Mouse (Mus musculus) lung, postnatal 25 days (tissue): ENCODE results near the gene Cables2.

Experiments
- DNase-seq: peaks from one replicate; pipeline ENCODE4 v3.0.0; 2022; ENCODE audit warnings: low spot score

Gene Cables2

DNA sequence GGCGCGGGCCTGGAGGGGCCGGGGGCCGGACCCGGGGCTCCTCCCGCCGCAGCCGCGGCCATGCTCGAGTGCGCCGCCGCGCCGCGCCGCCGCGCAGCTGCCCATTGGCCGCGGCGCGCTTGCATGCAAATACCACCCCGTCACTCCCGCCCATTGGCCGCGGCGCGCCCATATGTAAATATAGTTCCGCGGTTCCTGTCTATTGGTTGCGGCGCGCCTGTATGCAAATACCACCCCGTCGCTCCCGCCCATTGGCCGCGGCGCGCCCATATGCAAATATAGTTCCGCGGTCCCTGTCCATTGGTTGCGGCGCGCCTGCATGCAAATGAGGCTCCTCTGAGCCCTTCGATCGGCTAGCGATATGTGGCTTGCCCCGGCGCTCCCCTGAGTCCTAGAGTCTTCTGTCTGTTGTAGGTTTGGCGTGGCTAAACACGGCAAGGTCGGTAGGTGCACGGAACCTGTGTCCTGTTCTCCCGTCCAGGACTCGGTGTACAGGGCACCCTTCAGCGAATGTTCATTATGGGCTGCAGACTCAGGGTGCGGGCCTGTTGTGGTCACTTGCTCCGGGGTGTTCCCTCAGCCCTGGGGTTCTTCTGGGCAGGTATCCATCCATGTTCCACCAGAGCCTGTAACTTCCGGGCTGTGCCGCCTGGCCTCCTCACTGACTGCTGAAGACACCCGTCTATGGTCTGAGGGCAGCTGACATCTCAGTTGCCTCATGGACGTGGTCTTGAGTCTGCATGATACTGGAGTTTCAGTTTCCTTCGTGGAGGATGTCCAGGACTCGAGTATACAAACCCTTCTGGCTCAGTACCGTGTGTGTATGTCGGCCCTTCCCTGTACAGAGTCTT lies at the start of gene Cables2:
TSS of gene Cables2 (minus strand) at position 103 of the 851 bp plus-strand sequence.
- DNase-seq, result peak; percentile 95

DNA sequence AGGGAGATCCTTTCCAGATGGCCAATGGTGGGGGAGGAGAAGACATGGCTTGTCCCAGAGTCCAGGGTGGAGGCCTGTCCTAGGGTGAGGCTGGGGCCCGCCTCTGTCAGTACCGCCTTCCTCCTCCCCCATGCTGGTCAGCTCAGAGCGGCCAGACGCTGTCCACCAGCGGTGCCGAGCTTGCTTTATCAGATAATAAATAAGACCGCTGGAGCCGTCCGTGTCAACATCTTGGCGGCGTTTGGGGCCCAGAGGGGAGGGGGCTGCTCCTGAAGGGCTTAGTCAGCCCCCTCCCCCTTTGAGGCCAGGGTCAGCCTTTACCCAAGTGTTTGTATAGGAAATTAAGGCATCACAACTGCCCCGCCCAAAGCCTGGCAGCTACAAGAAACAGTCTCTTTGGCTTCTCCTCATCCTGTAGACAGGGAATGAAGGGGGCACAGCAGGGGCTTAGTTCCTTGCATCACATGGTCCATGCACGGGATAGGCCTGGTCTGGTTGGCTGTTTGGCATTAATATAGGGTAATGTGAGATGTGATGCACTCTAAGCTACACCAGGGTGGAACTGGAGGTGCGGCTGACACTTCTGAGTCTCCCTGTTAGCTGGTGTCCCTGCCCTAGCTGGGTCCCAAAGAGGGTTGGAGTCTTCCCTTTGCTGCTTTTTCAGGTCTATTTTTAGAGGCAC lies 49.5 kb upstream of the Cables2 start:
- no peak for DNase-seq

DNA sequence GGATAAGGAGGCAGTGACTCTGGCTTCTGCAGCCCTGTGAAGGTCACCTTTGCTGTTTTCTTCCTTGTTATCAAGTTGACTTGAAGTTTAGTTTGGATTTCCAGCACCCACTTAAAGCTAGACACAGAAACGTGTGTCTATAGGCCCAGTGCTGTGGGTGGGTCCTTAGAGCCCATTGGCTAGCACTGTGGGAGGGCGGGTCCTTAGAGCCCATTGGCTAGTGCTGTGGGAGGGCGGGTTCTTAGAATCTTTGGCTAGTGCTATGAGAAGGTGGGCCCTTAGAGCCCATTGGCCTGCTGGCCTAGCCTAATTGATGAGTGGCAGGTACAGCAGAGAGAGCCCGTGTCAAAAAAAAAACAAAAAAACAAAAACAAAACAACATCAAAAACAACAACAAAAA lies 46.9 kb upstream of the Cables2 start:
- DNase-seq, result no peak

DNA sequence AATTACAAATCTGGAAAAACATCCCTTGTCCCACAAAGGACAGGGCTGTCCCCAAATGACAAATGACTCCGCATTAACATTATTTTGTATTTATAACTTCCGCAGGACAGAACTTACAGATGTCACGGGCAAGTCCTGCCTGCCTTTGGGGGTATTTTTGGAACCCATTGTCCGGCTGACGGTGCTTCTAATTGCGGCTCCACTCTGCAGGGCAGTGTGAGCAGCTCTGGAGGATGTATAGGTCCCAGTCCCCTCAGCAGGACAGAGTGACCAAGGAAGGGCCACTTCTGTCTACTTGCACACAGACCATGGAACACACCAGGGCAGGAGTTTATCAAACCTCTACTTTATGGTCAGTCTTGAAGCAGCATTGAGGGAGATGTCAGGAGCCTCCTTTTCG lies 44.3 kb upstream of the Cables2 start:
- DNase-seq, result no peak

DNA sequence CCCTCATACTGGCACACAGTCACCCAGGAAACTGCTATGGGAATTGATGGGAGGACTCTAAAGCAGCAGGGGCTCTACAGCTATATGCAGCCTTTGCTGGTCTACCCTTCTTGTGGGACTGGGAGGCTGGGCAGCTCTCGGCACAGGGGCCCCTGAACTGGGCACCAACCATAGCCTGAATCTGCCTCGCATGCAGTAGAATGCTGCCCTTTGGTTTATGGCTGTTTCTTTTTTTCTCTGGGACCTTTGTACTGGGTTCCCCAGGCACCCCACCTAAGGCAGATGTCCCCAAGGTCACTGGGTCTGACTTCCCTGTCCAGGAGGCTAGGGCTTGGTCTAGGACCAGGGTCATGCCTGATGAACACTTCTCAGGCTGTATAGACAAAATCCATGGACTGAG lies 41.0 kb upstream of the Cables2 start:
- no peak for DNase-seq

DNA sequence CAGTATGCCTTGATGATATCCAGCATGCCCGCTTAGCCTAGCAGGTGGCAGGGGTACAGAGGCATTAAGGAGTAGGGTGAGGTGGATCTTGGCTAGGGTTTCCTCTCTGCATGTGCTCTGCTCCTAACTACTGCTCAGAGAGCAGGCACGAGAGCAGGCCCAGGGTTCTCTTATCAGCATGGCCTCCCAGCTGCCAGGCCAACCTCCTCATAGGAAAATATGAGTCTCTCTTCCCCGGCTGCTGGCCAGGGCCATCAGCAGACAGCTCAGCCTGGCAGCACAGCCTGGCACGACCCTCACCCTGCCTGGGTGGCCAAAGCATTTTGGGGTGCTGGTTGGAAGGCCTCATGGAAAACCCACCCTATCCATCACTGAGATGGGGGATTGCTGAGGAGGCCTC lies 37.9 kb upstream of the Cables2 start:
- DNase-seq, result no peak

DNA sequence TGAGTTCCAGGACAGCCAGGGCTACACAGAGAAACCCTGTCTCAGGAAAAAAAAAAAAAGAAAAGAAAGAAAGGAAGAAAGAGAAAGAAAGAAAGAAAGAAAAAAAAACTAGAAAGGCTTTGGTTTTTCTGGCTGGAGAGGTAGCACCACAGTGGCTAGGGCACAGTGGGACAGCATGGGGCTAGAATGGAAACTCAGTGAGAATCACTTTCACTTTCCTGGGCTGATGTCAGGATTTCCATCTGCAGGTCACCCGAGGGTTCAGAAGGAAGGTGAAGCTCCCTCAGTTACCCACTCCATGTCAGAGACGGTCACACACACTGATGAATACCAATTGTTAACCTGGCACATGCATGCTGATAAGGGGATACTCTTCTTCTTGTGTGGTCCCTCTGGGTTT lies 34.4 kb upstream of the Cables2 start:
- no peak for DNase-seq

DNA sequence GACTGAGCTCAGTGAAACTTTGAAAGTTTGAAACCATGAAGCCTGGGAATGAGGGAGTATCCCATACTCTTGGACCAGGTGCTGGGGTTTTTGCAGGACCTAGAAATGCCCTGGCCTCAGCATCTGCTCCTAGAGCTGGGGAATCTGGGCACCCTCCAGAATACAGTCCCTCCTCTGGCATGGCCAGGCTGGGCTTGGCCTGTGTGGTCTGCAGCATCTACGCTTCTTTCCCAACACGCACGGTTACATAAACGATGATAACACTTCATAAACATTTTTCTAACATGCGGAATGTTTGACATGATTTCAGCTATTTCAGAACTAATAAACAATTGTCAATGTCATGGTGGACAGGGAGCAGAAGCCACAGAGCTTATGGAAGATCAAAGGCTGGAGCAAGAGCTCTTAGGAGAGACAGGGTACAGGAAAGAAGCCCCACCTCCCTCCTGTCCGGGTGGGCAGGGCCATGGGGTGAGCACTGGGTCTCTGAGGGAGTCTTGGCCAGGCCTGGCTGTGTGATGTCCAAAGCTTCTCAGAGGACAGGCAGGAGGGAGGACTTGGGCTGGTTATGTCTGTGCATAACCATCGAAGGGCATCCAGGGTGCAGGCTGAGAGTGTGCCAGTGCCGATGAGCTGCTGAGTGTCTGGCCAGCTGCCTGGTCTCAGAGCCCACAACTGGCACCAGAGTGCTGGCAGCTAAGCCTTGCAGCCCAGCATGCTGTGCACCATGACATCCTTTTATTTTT lies 33.3 kb upstream of the Cables2 start:
- DNase-seq, result peak; percentile 66

DNA sequence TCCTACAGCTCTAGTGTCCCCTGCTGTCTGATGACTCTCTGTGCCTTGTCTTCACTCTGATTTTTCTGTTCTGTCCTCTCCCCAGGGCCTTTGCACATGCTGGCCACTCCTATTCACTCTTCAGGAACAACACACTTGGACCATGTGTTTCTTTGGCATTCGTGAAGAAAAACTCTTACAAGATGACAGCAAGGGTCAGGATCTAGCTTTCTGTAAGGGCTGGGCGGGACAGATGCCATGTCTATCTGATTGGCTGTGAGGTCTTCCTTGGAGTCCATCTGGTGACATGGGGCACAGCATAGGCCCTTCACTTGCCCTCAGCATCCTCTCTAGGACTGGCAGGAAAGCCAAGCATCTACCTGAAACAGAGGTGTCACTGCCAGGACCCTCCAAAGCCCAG lies 32.7 kb upstream of the Cables2 start:
- no peak for DNase-seq

DNA sequence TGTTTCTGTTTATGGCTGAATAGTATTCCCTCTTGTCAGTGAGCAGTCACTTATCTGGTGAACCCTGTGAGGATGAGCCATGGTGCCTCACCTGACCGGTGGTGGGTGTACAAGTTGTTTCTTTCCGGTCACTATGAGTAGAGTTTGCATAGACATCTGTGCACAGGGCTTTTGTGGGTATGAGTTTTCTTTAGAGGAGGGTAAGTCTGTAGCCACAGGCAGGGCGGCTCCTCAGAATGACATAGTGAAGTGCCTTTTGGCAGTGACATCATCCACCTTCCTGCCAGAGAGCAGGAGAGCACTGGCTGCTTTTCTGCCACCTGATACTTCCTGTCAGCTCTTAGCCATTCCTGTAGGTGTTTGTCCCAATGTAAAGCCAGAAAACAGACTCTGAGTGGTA lies 32.2 kb upstream of the Cables2 start:
- no peak for DNase-seq

DNA sequence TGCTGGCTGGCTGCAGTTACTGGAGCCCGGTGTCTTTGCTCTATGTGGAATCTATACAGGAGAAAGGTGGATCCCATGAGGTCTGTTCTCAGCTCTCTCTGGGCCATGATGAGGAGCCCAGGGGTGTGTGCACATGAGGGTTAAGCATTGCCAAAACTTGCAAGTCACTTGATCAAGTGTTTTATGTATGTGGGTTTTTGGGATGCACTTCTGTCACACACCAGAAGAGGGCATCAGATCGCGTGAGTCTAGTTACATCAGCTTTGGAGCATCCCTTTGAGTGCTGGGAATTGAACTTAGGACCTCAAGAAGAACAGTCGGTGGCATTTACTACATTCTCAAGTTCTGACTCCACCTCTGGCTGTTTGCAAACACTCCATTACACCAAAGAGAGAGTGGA lies 31.3 kb upstream of the Cables2 start:
- no peak for DNase-seq

DNA sequence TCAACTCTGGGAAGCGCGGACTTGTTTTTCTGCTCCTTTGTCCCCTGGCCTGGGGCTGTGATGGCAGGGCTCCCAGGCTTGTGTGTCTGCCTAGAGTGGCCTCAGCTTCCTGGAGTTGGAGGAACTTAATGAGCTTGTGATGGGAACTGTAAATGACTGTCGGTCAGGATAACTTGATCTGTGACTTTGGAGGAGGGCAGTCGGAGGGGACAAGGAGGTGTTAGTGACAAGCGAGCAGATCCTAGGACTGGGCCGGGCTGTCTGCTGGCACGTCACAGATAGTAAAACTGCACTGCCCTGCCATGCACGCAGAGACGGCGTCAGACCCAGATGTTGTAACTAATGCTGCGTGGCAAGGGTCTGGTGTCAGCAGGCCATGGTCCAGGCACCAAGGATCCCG lies 30.2 kb upstream of the Cables2 start:
- peak; percentile 37 for DNase-seq

DNA sequence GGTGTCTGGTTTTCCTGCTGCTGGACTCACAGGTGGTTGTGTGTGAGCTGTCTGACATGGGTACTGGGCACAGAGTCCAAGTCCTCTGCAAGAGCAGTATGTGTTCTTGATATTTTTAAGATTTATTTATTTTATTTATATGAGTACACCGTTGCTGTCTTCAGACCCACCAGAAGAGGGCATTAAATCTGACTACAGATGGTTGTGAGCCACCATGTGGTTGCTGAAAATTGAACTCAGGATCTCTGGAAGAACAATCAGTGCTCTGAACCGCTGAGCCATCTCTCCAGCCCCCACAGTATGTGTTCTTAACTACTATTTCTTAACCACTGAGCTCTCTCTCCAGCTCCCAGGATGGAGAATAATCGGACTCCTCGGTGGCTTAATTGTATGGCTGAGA lies 28.9 kb upstream of the Cables2 start:
- DNase-seq, result no peak

DNA sequence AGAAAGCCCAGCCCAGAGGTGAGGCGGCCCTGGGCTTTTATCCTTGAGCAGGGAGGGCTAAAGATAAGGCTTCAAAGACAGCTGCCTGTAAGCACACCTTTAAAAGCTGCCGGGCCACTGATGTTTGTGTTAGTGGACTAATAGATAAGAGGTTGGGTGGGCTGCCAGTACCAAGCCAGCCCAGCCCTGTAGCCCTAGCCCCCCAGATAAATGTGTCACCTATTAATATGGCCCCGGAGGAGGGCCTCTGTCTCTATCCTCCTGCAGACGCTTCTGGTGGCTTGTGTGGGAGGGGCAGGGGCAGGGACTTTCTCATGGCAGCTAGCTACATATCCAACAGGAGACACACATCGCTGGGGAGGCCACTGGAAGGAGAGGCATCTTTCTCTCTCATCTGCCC lies 27.5 kb upstream of the Cables2 start:
- DNase-seq, result no peak

DNA sequence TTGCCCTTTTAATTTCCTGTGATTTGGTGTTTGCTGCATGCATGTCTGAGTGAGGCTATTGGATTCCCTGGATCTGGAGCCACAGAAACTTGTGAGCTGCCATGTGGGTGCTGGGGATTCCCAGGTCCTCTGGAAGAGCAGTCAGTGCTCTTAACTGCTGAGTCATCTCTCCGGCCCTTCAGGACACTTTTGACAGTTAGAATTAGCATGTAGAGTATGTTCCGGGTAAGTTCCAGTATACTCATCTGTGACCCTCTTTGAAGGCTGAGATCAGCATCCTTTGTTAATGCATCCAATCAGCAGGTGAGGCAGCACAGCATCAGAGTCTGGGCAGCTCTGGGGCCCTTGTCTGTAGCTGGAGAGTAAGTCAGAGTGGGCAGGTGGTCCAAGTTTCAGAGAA lies 27.0 kb upstream of the Cables2 start:
- no peak for DNase-seq

DNA sequence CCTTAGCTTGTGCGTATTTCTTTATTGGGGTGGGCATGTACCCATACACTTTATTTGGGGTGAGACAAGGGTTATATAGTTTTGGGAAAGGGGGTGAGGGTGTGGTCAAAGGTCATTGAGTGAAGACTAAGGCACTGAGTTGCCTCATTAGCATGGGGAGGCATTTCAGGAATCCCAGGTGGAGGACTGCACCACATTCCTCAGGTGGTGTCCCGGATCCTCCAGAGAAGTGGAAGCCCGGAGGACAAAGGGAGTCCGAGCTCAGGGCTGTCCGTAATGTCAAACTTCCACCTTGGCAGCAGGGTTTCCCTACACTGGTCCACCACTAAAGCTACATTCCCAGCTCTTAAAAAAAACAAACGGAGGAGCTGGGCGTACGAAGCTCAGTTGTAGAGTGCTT lies 19.6 kb upstream of the Cables2 start:
- no peak for DNase-seq

DNA sequence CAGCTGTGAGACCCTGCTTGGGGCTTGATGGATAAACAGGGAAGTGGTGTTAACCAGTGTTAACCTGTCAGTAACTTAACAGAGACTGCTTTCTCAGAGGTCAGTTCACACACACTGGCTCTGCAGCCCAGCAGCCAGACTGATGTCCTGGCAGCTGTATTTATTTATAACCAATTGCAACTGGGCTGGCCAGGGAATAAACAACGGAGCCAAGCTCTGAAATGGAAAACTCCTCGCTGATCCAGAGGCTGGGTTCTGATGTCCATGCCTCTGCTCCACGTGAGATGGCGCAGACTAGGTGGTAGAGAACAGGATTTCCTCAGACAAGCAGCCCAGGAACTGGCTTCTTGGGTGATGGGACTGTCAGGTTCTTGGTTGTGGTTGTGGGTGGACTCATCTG lies 18.7 kb upstream of the Cables2 start:
- DNase-seq, result peak; percentile 36

DNA sequence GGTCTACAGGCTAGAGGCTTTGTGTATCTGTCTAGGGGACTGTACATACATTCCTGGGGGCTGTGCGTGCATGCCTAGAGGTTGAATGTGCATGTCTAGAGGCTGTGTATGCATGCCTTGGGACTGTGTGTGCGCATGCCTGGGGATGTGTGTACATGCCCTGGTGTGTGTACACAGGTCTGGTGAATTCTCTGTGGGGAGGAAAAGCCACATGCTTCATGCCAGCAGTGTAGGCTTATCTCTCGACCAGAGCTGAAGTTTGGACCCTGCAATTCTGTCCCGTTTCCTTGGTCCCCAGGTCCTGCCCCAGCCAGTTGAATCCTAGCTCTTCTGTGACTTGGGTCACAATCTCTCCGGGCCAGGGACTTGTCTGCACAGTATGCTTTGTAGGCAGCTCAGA lies 18.3 kb upstream of the Cables2 start:
- DNase-seq, result no peak

DNA sequence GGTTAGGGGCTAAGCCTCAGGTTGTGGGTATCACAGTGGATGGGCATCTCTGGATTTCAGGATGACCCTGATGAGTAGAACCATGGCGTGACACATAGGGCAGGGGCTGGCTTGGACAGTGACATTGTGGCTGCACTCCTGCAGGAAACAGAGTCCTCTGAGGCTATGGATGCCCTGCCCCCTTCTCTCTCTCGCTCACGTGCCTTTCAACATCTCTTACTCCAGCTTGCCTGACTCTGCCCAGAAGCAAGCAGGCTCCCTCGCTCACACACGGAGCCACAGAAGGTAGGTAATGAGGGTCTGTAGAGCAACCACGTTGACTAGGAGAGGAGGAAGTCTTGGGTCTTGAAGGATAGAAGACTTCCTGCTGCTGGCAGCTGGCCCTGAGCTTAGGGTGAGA lies 17.2 kb upstream of the Cables2 start:
- DNase-seq, result no peak

DNA sequence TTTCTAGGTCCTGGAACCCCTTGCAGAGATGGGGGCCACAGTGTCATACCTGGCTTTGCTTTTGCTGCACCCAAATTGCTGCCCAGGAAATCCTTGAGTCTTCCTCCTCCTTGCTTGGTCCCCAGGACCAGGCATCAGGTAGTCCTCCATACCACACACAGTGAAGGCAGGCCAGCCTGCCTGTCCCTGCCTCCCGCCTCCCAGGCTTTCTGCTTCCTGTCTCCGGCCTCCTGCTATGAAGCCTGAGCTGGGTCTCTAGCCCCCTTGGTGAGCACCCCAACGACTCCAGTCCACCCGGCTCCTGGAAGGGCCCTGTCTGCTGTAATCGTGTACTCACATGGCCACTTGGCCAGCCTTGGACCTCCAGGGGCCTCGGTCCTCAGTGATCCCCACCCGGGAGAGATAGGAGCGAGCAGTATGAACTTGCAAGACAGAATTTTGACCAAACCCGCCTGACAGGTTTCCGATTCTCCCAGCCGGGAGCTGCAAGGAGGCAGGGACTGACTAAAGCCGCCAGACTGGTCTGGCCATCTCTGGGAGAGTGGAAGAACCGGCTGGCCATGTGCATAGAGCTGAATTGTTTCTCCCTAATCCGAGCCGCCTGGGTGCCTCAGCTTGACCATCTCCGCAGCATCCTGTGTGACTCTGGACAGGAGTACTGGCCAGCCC lies 16.3 kb upstream of the Cables2 start, which contains the start of gene Rbbp8nl:
TSS of gene Rbbp8nl (minus strand) at position 440 of the 669 bp plus-strand sequence.
- peak; percentile 85 for DNase-seq

DNA sequence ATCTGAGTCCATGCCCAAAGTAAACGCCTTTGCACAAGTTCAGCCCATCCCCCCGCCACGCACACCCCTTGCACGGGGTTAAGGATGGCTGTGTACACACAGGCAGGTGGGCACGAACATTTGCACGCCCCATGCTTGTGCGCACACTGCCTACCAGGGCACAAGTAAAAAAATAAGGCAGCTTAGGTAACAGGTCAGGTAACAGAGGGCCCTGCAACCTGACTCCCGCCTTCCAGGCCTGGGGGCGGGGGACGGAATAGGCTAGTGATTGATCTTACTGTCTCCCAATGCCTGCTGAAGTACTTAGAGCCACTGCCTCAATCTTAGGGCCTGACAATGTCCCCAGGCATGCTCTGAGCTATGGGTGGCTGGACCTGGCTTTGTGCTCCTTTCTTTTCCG lies 15.7 kb upstream of the Cables2 start:
- no peak for DNase-seq

DNA sequence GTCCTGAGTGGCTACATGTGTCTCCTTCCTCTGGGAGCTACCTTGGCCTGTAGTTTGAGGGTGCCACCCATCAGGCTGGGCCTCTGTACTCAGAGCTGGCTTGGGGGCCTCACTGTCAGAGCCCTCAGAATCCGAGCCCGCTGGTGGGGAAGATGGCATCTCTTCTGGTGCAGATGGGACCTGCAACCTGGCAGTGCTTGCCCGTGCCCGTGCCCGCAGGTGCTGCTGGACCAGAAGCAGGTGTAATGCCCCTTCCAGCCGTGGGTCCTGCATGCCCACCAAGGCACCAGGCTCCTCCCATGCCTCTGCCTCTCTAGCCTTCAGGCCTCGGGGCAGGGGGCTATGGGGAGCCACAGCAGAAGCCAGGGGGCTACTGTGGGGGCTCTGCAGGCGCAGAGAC lies 6.0 kb upstream of the Cables2 start:
- DNase-seq, result no peak
